Mouse (Mus musculus) CH12.LX (cell line): ENCODE measurements around the gene Mmp12.
"Not testable (repeated sequence)": the region's sequence is repeated elsewhere in the genome, so short reads cannot be mapped to it uniquely, and the experiment has no call there.

Experiments
- BHLHE40 ChIP-seq: IDR thresholded peaks from 2 replicates; pipeline ENCODE4 v1.6.1; 2011; ENCODE audit warnings: mild to moderate bottlenecking, low read depth, low read length, improper control_type of control experiment
- CHD2 ChIP-seq: IDR thresholded peaks from 2 replicates; pipeline ENCODE4 v1.6.1; 2011; ENCODE audit warnings: low read length, improper control_type of control experiment
- CTCF ChIP-seq, 2 experiments: IDR thresholded peaks in 1 of 2; conservative IDR thresholded peaks in 1 of 2; 2 replicates each; pipeline ENCODE4 v1.5.1; 2011 to 2012; ENCODE audit warnings: low read depth in 2 of 2, low read length in 2 of 2, improper control_type of control experiment in 1 of 2, inconsistent platforms in 1 of 2, mild to moderate bottlenecking in 1 of 2, moderate library complexity in 1 of 2
- ELF1 ChIP-seq: IDR thresholded peaks from 2 replicates; pipeline ENCODE4 v1.6.1; 2014; ENCODE audit warnings: low read depth, mild to moderate bottlenecking, inconsistent platforms, low read length, improper control_type of control experiment
- ETS1 ChIP-seq: conservative IDR thresholded peaks from 2 replicates; pipeline ENCODE4 v1.6.1; 2012; ENCODE audit warnings: low read depth, mild to moderate bottlenecking, inconsistent platforms, low read length, improper control_type of control experiment, moderate library complexity
- SMC3 ChIP-seq: IDR thresholded peaks from 2 replicates; pipeline ENCODE4 v1.6.1; 2011; ENCODE audit warnings: low read depth, low read length, improper control_type of control experiment
- TBP ChIP-seq: conservative IDR thresholded peaks from 2 replicates; pipeline ENCODE4 v1.6.1; 2011; ENCODE audit warnings: low read depth, low read length, improper control_type of control experiment
- USF2 ChIP-seq: conservative IDR thresholded peaks from 2 replicates; pipeline ENCODE4 v1.6.1; 2011; ENCODE audit warnings: low read depth, low read length, improper control_type of control experiment
- ZKSCAN1 ChIP-seq: IDR thresholded peaks from 2 replicates; pipeline ENCODE4 v1.6.1; 2012; ENCODE audit warnings: low read depth, inconsistent platforms, low read length, improper control_type of control experiment, borderline replicate concordance
- ZNF384 ChIP-seq: IDR thresholded peaks from 2 replicates; pipeline ENCODE4 v1.6.1; 2012; ENCODE audit warnings: low read depth, low read length, improper control_type of control experiment, inconsistent platforms

DNA sequence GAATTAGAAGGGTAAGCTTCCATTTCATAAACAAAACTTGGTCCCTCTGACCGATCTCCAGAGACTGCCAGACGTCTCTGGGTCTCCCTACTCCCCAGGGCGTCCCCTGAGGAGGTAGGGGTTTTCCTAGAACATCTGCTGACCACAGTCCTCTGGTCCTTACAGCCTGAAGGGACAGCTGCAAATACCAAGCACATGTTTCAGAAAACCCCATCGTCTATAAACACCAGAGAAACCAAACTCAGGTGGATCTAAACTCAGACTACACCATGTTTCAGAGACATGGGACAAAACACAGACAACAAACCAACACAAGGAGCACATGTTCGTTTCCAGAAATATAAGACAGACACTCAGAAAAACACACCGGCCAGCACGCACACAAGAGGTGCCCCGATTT, 52.4 kb downstream of the Mmp12 start:
- not testable (repeated sequence) for TF ChIP-seq ZNF384; USF2; ELF1; SMC3; CTCF (conservative IDR thresholded peaks at IDR 0.05 in 1 of 2, IDR thresholded peaks at IDR 0.05 in 1 of 2; ENCODE audit: low read depth in 2 of 2, low read length in 2 of 2); ZKSCAN1; CHD2
- TF ChIP-seq ETS1 (peak; percentile 80; the same call in 1 of the 2 replicates), BHLHE40 (peak; percentile 83), TBP (0 out of 2 replicates have a peak, but pooled peaks have one; percentile 5)
